Mouse (Mus musculus): ENCODE measurements around the gene Smim7. TPM values are rescaled to one million over a fixed set of nuclear protein-coding genes. Genes with fewer than 3 reads are reported as not detected.
A peak's percentile ranks its signal among the peaks of the same experiment; 100 is the strongest.

The Smim7 gene
- polyA plus RNA-seq, 1 experiment = 57.9 TPM

DNA sequence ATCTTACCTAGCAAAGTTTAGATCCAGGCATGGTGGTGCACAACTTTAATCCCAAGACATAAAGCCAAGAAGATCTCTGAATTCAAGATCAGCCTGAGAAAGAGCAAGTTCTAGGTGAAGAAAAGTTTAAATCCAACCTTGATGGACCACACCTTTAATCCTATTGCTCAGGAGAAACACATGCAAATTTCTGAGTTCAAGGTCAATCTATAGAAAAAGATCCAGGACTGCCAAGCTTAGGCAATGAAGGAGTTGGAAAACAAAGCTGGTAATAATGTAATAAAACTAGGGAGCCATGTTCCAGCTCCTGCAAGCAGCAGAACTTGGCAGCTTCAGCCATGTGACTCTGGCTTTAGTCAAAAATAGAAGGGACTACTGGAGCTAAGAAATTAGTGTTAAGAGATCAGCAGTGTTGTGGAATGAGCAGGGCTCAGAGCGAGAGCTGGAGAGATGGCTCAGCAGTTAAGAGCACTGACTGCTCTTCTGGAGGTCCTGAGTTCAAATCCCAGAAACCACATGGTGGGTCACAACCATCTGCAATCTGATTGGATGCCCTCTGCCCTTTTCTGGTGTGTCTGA is 9.7 kb downstream of the Smim7 start:
- peaks cover 4% of the 10 kb centered on the region for H3K79me3 ChIP-seq (ENCODE audit: low read depth)
- H3K36me3 ChIP-seq (ENCODE audit: control insufficient read depth, insufficient read depth) = peaks cover 7% of the 10 kb centered on the region
- no peak overlapping the region for H3ac ChIP-seq (ENCODE audit: control insufficient read depth, insufficient read length, low read depth)
- TF ChIP-seq USF1 (IDR thresholded peaks at IDR 0.05; ENCODE audit: low read depth) (no peak), MYOG (IDR thresholded peaks at IDR 0.05; ENCODE audit: control insufficient read depth, extremely low read depth, insufficient read length) (no peak), FOSL1 (IDR thresholded peaks at IDR 0.05; ENCODE audit: insufficient read depth, low read length, poor library complexity, severe bottlenecking) (no peak), MAX (IDR thresholded peaks at IDR 0.05) (no peak), MYOD1 (IDR thresholded peaks at IDR 0.05; ENCODE audit: control insufficient read depth, insufficient read length, low read depth) (no peak), CTCF (IDR thresholded peaks at IDR 0.05; ENCODE audit: control insufficient read depth, insufficient read depth, insufficient read length) (no peak), CEBPB (IDR thresholded peaks at IDR 0.05; ENCODE audit: low read depth) (no peak)
- no peaks in the 10 kb centered on the region for H3K27me3 ChIP-seq (ENCODE audit: control insufficient read depth, insufficient read depth, insufficient read length)
- no peak overlapping the region for H3K4me3 ChIP-seq (ENCODE audit: insufficient read depth, poor library complexity, severe bottlenecking)
- H3K79me2 ChIP-seq (ENCODE audit: control insufficient read depth, insufficient read depth) = peaks cover under 1% of the 10 kb centered on the region

DNA sequence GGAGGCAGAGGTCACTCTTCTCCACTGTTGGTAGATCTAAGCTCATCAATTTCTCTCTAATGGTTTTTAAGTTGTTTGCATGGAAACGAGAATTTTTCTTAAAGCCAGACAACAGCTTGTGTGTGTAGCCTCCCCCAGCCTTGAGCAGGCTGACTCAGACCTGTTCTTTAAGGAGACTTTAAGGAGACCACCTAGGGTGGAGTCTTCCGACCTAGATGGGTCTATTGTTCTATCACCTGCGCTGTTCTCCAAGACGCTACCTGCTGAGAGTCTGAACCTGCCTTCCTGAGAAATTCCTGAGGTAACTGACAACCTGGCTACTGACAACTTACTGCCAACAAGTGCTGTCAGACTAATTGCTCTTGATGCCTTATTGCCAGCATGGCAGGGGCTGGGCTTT is 15.1 kb downstream of the Smim7 start:
- TF ChIP-seq FOSL1 (IDR thresholded peaks at IDR 0.05; ENCODE audit: insufficient read depth, low read length, poor library complexity, severe bottlenecking) = no peak
- TF ChIP-seq MAX (IDR thresholded peaks at IDR 0.05) = no peak
- TF ChIP-seq CTCF (IDR thresholded peaks at IDR 0.05; ENCODE audit: control insufficient read depth, insufficient read depth, insufficient read length) = no peak
- no peak for TF ChIP-seq USF1 (IDR thresholded peaks at IDR 0.05; ENCODE audit: low read depth)
- Histone ChIP-seq H3ac (ENCODE audit: control insufficient read depth, insufficient read length, low read depth) (no peak overlapping the region), H3K4me3 (ENCODE audit: insufficient read depth, poor library complexity, severe bottlenecking) (no peak overlapping the region), H3K27me3 (ENCODE audit: control insufficient read depth, insufficient read depth, insufficient read length) (no peaks in the 10 kb centered on the region), H3K79me2 (ENCODE audit: control insufficient read depth, insufficient read depth) (no peaks in the 10 kb centered on the region), H3K79me3 (ENCODE audit: low read depth) (no peaks in the 10 kb centered on the region), H3K36me3 (ENCODE audit: control insufficient read depth, insufficient read depth) (no peaks in the 10 kb centered on the region)

DNA sequence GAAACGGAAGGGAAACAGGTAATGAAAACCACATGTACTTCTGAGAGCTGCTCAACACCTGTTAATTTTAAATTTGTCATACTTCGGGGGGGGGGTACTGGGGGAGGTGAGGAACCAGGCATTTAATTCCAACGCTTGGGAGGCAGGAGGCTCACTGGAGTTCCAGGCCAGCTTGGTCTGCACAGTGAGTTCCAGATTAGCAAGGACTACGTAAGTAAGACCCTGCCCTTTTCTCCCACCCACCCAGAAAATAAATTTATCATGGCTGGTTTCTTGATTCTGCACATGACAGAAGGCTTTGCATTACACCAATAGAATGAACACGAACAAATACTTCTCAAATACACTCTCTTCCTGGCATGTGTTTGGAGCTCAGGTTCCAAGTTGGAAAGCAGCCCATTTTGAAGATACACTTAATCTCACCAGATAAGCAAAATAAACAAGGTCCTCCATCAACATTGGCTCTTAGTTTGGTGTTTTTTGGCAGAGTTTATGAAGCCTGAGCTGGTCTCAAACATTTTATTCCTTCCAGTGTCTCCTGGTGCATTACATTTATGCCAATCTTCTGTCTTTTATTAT is 21.5 kb downstream of the Smim7 start:
- Histone ChIP-seq H3ac (ENCODE audit: control insufficient read depth, insufficient read length, low read depth) (peak overlapping the region; percentile 9), H3K79me2 (ENCODE audit: control insufficient read depth, insufficient read depth) (peaks cover 59% of the 10 kb centered on the region), H3K27me3 (ENCODE audit: control insufficient read depth, insufficient read depth, insufficient read length) (no peaks in the 10 kb centered on the region), H3K4me3 (ENCODE audit: insufficient read depth, poor library complexity, severe bottlenecking) (peak overlapping the region; percentile 97), H3K79me3 (ENCODE audit: low read depth) (peaks cover 41% of the 10 kb centered on the region), H3K36me3 (ENCODE audit: control insufficient read depth, insufficient read depth) (peaks cover 9% of the 10 kb centered on the region)
- TF ChIP-seq MYOD1 (IDR thresholded peaks at IDR 0.05; ENCODE audit: control insufficient read depth, insufficient read length, low read depth) = no peak
- no peak for TF ChIP-seq MYOG (IDR thresholded peaks at IDR 0.05; ENCODE audit: control insufficient read depth, extremely low read depth, insufficient read length)
- TF ChIP-seq USF1 (IDR thresholded peaks at IDR 0.05; ENCODE audit: low read depth) = no peak
- TF ChIP-seq FOSL1 (IDR thresholded peaks at IDR 0.05; ENCODE audit: insufficient read depth, low read length, poor library complexity, severe bottlenecking) = no peak
- no peak for TF ChIP-seq CEBPB (IDR thresholded peaks at IDR 0.05; ENCODE audit: low read depth)
- no peak for TF ChIP-seq CTCF (IDR thresholded peaks at IDR 0.05; ENCODE audit: control insufficient read depth, insufficient read depth, insufficient read length)
- TF ChIP-seq MAX (IDR thresholded peaks at IDR 0.05) = no peak

DNA sequence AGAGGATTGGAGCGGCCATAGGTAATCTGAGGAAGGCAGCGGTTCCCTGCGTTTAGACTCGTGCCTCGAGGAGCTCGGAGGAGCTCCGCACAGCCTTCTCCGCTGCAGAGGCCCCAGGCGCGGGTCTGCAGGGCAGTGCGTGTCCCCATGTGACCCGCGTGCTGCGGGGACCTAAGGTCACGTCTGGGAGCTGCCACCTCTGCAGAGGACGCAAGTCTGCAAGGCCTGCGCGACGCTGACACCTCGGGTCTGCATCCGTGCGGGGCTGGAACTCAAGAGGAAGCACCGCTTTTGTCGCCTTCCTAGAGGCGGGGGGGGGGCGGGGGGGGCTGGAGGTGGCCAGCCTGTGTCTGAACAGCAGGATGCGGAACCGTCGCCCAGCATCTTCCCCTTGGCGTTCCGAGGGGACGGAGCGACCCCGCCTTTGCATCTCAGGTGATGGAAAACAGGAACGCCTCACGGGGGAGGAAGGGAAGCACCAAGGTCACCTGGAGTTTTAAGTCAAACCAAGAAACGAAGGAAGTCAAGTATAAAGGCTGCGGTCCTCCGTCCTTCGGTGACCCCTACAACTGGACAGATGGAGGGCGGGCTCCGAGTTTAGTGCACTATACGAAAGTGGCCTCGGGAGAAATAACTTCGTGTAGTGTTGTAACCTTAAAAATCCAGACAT is 22.1 kb downstream of the Smim7 start:
- Histone ChIP-seq H3K36me3 (ENCODE audit: control insufficient read depth, insufficient read depth) (peaks cover 14% of the 10 kb centered on the region), H3K27me3 (ENCODE audit: control insufficient read depth, insufficient read depth, insufficient read length) (no peaks in the 10 kb centered on the region), H3K79me2 (ENCODE audit: control insufficient read depth, insufficient read depth) (peaks cover 65% of the 10 kb centered on the region), H3ac (ENCODE audit: control insufficient read depth, insufficient read length, low read depth) (peak overlapping the region; percentile 78), H3K79me3 (ENCODE audit: low read depth) (peaks cover 47% of the 10 kb centered on the region), H3K4me3 (ENCODE audit: insufficient read depth, poor library complexity, severe bottlenecking) (peak overlapping the region; percentile 97)
- TF ChIP-seq MYOD1 (IDR thresholded peaks at IDR 0.05; ENCODE audit: control insufficient read depth, insufficient read length, low read depth) (no peak), CTCF (IDR thresholded peaks at IDR 0.05; ENCODE audit: control insufficient read depth, insufficient read depth, insufficient read length) (no peak), CEBPB (IDR thresholded peaks at IDR 0.05; ENCODE audit: low read depth) (no peak), FOSL1 (IDR thresholded peaks at IDR 0.05; ENCODE audit: insufficient read depth, low read length, poor library complexity, severe bottlenecking) (no peak), MYOG (IDR thresholded peaks at IDR 0.05; ENCODE audit: control insufficient read depth, extremely low read depth, insufficient read length) (no peak), USF1 (IDR thresholded peaks at IDR 0.05; ENCODE audit: low read depth) (no peak), MAX (IDR thresholded peaks at IDR 0.05) (no peak)

DNA sequence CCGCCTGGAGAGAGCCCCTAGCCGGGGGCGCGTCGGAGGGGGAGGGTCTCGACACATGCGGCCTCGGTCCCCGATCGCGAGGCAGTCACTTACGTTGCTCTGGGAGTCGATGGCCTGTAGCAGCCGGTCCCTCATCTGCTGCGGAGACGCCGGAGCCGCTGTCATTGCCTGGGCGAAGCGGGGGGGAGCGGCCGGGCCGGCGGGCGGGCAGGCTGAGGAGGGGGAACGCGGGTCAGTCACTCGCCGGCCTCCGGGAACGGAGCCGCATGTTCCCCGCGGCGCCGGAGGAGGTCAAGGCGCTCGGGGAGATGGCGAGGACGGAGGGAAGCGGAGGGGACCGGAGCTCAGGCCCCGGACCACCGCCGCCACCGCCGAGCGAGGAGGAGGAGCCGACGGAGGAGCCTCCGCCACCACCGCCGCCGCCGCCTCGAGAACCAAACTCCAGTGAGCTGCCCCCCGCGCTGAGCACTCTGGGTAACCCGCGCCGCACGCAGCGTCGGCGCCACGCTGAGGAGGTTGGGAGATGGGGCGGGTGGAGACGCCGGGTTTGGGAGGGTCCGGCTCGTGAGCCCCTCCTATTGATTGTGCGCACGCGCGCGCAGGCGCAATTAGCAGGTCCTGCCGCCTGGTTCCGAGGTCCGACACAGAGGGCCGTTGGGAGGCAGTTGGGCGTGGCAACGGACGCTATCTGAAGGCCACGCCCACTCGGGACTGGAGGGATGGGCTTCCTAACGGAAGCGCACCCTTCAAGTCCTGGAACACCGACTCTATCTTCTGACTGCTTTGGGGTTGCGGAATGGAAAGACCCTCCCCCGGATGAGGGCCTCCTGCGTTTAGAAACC is 22.9 kb downstream of the Smim7 start, which contains the start of gene Med26:
Gene Med26, minus strand, starts transcription at position 469 of the 842 bp plus-strand sequence.
- Histone ChIP-seq H3K36me3 (ENCODE audit: control insufficient read depth, insufficient read depth) (peaks cover 22% of the 10 kb centered on the region), H3K79me3 (ENCODE audit: low read depth) (peaks cover 55% of the 10 kb centered on the region), H3ac (ENCODE audit: control insufficient read depth, insufficient read length, low read depth) (peak within 1 kb of the TSS; percentile 94), H3K79me2 (ENCODE audit: control insufficient read depth, insufficient read depth) (peaks cover 73% of the 10 kb centered on the region), H3K27me3 (ENCODE audit: control insufficient read depth, insufficient read depth, insufficient read length) (no peaks in the 10 kb centered on the region), H3K4me3 (ENCODE audit: insufficient read depth, poor library complexity, severe bottlenecking) (peak within 1 kb of the TSS; percentile 97)
- TF ChIP-seq MAX (IDR thresholded peaks at IDR 0.05) (peak; percentile 59), CTCF (IDR thresholded peaks at IDR 0.05; ENCODE audit: control insufficient read depth, insufficient read depth, insufficient read length) (no peak)

Measured in C2C12 (cell line).